Comparison of ENCODE assay signal across 8 mouse cellular contexts in the genomic region with DNA sequence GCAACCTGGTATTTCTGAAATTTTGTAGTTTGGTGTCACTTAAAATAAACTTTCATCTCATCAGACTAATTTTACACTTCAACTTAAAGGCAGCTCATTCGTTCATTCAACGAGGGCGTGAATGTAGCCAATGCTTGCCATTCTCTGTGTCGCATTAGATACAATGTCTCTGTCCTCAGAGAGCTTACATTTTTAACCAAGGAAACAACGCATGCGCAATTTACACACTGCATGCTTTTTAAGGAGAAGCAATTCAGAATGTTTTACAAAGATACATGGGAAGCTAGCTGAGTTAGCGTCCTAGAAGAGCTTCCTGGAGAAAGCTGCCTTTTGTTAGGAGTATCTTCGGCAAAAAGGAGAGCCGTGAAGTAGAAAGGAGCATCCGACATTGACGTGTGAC. TPM values are rescaled to one million over a fixed set of nuclear protein-coding genes. Genes with fewer than 3 reads are reported as not detected.
A peak's percentile ranks its signal among the peaks of the same experiment; 100 is the strongest.
DNase-seq lines count a peak whose midpoint lies in the region; ATAC-seq lines count a peak whose summit lies in the region.

No protein-coding gene starts in this region.

- no peaks in the 10 kb centered on the region for H3K9me3 ChIP-seq in embryonic facial prominence, embryonic 13.5 days
- no peaks in the 10 kb centered on the region for H3K9me3 ChIP-seq in limb, embryonic 15.5 days

- H3K9ac ChIP-seq in embryonic facial prominence, embryonic 13.5 days = peak overlapping the region; percentile 87
- H3K9ac ChIP-seq in limb, embryonic 15.5 days = no peak overlapping the region

- no peak for DNase-seq in frontal cortex, postnatal 10 days (ENCODE audit: low spot score in 2 of 2)
- peak; percentile 75 for DNase-seq in 416B (ENCODE audit: low read depth)
- no peak for DNase-seq in cerebellum, adult 18-20 months
- DNase-seq in kidney, adult 9 months = no peak
- DNase-seq in gastrocnemius, postnatal 10 days = no peak

- peak overlapping the region; percentile 92 for H3K4me3 ChIP-seq in embryonic facial prominence, embryonic 13.5 days
- H3K4me3 ChIP-seq in limb, embryonic 15.5 days = peak overlapping the region; percentile 92

- H3K27ac ChIP-seq in embryonic facial prominence, embryonic 13.5 days = peak overlapping the region; percentile 93
- peak overlapping the region; percentile 94; the same call in 1 of the 2 replicates for H3K27ac ChIP-seq in limb, embryonic 15.5 days

- H3K36me3 ChIP-seq in embryonic facial prominence, embryonic 13.5 days = no peaks in the 10 kb centered on the region
- H3K36me3 ChIP-seq in limb, embryonic 15.5 days = no peaks in the 10 kb centered on the region

- H3K4me1 ChIP-seq in embryonic facial prominence, embryonic 13.5 days = peaks cover 25% of the 10 kb centered on the region
- peaks cover 14% of the 10 kb centered on the region for H3K4me1 ChIP-seq in limb, embryonic 15.5 days

- no peaks in the 10 kb centered on the region for H3K27me3 ChIP-seq in embryonic facial prominence, embryonic 13.5 days
- H3K27me3 ChIP-seq in limb, embryonic 15.5 days = no peaks in the 10 kb centered on the region

- peak overlapping the region; percentile 83 for H3K4me2 ChIP-seq in embryonic facial prominence, embryonic 13.5 days
- H3K4me2 ChIP-seq in limb, embryonic 15.5 days = peak overlapping the region; percentile 75

- 57% methylated on average over 11 of the region's 11 CpGs for WGBS in embryonic facial prominence, embryonic 13.5 days
- 69% methylated on average over 11 of the region's 11 CpGs for WGBS in limb, embryonic 15.5 days

- ATAC-seq in frontal cortex, adult (ENCODE audit: low TSS enrichment) = peak; percentile 31
- ATAC-seq in embryonic facial prominence, embryonic 13.5 days (ENCODE audit: insufficient number of reproducible peaks, insufficient read depth, low FRiP score, low TSS enrichment, low read depth) = no peak
- ATAC-seq in limb, embryonic 15.5 days (ENCODE audit: insufficient number of reproducible peaks, low FRiP score, low TSS enrichment, low read depth) = no peak

RNA-seq across cellular contexts. Expression of a gene that starts 0.9 kb away (rescaled TPM):
- polyA plus RNA-seq in embryonic facial prominence, embryonic 13.5 days (2015; fragmentation: Nextera tagmentation; extraction: Ambion mirVana) = 4.3 and 6.0 TPM in 2 replicates
- 4.0 and 4.6 TPM in 2 replicates for polyA plus RNA-seq in limb, embryonic 15.5 days (2015; fragmentation: Nextera tagmentation; extraction: Ambion mirVana)
- total RNA-seq in gastrocnemius, postnatal 10 days (2021) = 10 to 100 TPM; 30.1 to 31.4 TPM

RNA-seq across cellular contexts. Expression of a gene that starts 46.0 kb away (rescaled TPM):
- 25.6 and 27.3 TPM in 2 replicates for polyA plus RNA-seq in embryonic facial prominence, embryonic 13.5 days (2015; fragmentation: Nextera tagmentation; extraction: Ambion mirVana)
- 26.6 and 28.6 TPM in 2 replicates for polyA plus RNA-seq in limb, embryonic 15.5 days (2015; fragmentation: Nextera tagmentation; extraction: Ambion mirVana)
- 10 to 100 TPM; 12.3 to 12.7 TPM for total RNA-seq in gastrocnemius, postnatal 10 days (2021)
